Mouse (Mus musculus) small intestine, adult 2 months (tissue): ENCODE measurements around the gene Lhx6. TPM values are rescaled to one million over a fixed set of nuclear protein-coding genes. Genes with fewer than 3 reads are reported as not detected.
"Not testable (repeated sequence)": the region's sequence is repeated elsewhere in the genome, so short reads cannot be mapped to it uniquely, and the experiment has no call there.

Experiments
- H3K27ac ChIP-seq: fragments of 200-500 bp; 2 replicates; pipeline ENCODE4 v1.5.1; 2012; ENCODE audit warnings: low read depth, low read length, control low read depth, inconsistent platforms; ENCODE audit not compliant: insufficient read depth
- H3K27me3 ChIP-seq: fragments of 200-500 bp; 2 replicates; pipeline ENCODE4 v1.6.1; 2012; ENCODE audit warnings: mild to moderate bottlenecking, moderate library complexity, low read length, inconsistent platforms; ENCODE audit not compliant: control insufficient read depth, insufficient read depth
- H3K36me3 ChIP-seq: fragments of 200-500 bp; 2 replicates; pipeline ENCODE4 v1.6.1; 2012; ENCODE audit warnings: mild to moderate bottlenecking, low read length, control low read depth, inconsistent platforms; ENCODE audit not compliant: control insufficient read depth, insufficient read depth
- H3K4me1 ChIP-seq: fragments of 200-500 bp; 2 replicates; pipeline ENCODE4 v1.6.1; 2012; ENCODE audit warnings: low read length, inconsistent platforms, mixed read lengths; ENCODE audit not compliant: control insufficient read depth, insufficient read depth, insufficient read length
- H3K4me3 ChIP-seq: fragments of 200-500 bp; 2 replicates; pipeline ENCODE4 v1.5.1; 2012; ENCODE audit warnings: low read depth, mild to moderate bottlenecking, control low read depth, inconsistent platforms, low read length, moderate library complexity
- CTCF ChIP-seq: fragments of 200-500 bp; IDR thresholded peaks from 2 replicates; pipeline ENCODE4 v1.5.1; 2012; ENCODE audit warnings: low read depth, mild to moderate bottlenecking, control low read depth, inconsistent platforms, low read length, moderate library complexity, mixed read lengths; ENCODE audit not compliant: insufficient replicate concordance, insufficient read length; ENCODE audit errors: extremely low read depth
- POLR2A ChIP-seq: fragments of 200-500 bp; IDR thresholded peaks from 2 replicates; pipeline ENCODE4 v1.6.1; 2012; ENCODE audit warnings: low read depth, mild to moderate bottlenecking, control low read depth, inconsistent platforms, low read length, moderate library complexity
- WGBS: fragments of 180-500 bp; shearing (Covaris S2); methylation state at CpG from one replicate; pipeline ENCODE4 v1.1.7; 2018; 5-methylcytosine and 5-hydroxymethylcytosine counted together
- polyA plus RNA-seq: library from polyadenylated mRNA; depleted of rRNA; stranded (reverse); fragments of >200 nt; gene quantifications from 2 replicates; pipeline ENCODE4 v1.2.3, GENCODE M21; 2012; rRNA removed

The Lhx6 gene
- 0.75 and 1.3 TPM in 2 replicates for polyA plus RNA-seq

GRCm38 (mm10) chr2:36104956-36105741 lies at the start of gene Lhx6:
TSS of gene Lhx6 (minus strand) at chr2:36105408.
- H3K27me3 ChIP-seq: peaks cover 72% of the 10 kb centered on the region
- H3K36me3 ChIP-seq: no peaks in the 10 kb centered on the region
- 2% methylated on average over 57 of the region's 58 CpGs for WGBS
- H3K4me3 ChIP-seq: peak within 1 kb of the TSS; percentile 43
- TF ChIP-seq POLR2A (no peak), CTCF (no peak)
- H3K27ac ChIP-seq: no peak within 1 kb of the TSS
- H3K4me1 ChIP-seq: peaks cover 6% of the 10 kb centered on the region; the same call in 1 of the 2 replicates

GRCm38 (mm10) chr2:36152401-36152800 lies 47.2 kb upstream of the Lhx6 start:
- WGBS: 88% methylated on average over 4 of the region's 4 CpGs
- peaks cover 12% of the 10 kb centered on the region for H3K36me3 ChIP-seq
- not testable (repeated sequence) for H3K4me1 ChIP-seq, H3K27ac ChIP-seq, H3K27me3 ChIP-seq, H3K4me3 ChIP-seq

GRCm38 (mm10) chr2:36148876-36149365 lies 43.7 kb upstream of the Lhx6 start:
- Histone ChIP-seq H3K4me3 (no peak overlapping the region), H3K27me3 (no peaks in the 10 kb centered on the region), H3K4me1 (no peaks in the 10 kb centered on the region), H3K36me3 (peaks cover 9% of the 10 kb centered on the region; the same call in 1 of the 2 replicates), H3K27ac (no peak overlapping the region)
- no peak for TF ChIP-seq POLR2A
- no peak for TF ChIP-seq CTCF
- WGBS: 82% methylated on average over 7 of the region's 7 CpGs

GRCm38 (mm10) chr2:36139096-36139495 lies 33.9 kb upstream of the Lhx6 start:
- H3K27me3 ChIP-seq: no peaks in the 10 kb centered on the region
- TF ChIP-seq CTCF (no peak), POLR2A (no peak)
- no peak overlapping the region for H3K4me3 ChIP-seq
- H3K4me1 ChIP-seq: no peaks in the 10 kb centered on the region; the same call in 1 of the 2 replicates
- peaks cover 5% of the 10 kb centered on the region; the same call in 1 of the 2 replicates for H3K36me3 ChIP-seq
- no peak overlapping the region for H3K27ac ChIP-seq
- 72% methylated on average over 2 of the region's 2 CpGs for WGBS

- H3K27ac ChIP-seq: peak within 1 kb of the TSS; percentile 84
- WGBS: under 1% methylated on average over 50 of the region's 50 CpGs
- no peak for TF ChIP-seq POLR2A
- no peak for TF ChIP-seq CTCF
- peak within 1 kb of the TSS; percentile 91 for H3K4me3 ChIP-seq
- H3K36me3 ChIP-seq: peaks cover 14% of the 10 kb centered on the region
- no peaks in the 10 kb centered on the region; the same call in 1 of the 2 replicates for H3K4me1 ChIP-seq
- H3K27me3 ChIP-seq: no peaks in the 10 kb centered on the region
These were observed 31.2 kb upstream of the Lhx6 start, which contains the start of the genes Mrrf and Rbm18 for GRCm38 (mm10) chr2:36136300-36136941. TSS of gene Mrrf (plus strand) at chr2:36136389. TSS of gene Rbm18 (minus strand) at chr2:36136773.

- peak overlapping the region; percentile 84 for H3K27ac ChIP-seq
These were observed 30.7 kb upstream of the Lhx6 start for GRCm38 (mm10) chr2:36135887-36136286.

GRCm38 (mm10) chr2:36129051-36129450 lies 23.8 kb upstream of the Lhx6 start:
- 92% methylated on average over 3 of the region's 3 CpGs for WGBS
- no peak for TF ChIP-seq CTCF
- no peak for TF ChIP-seq POLR2A
- H3K4me3 ChIP-seq: no peak overlapping the region
- peaks cover 39% of the 10 kb centered on the region for H3K36me3 ChIP-seq
- no peaks in the 10 kb centered on the region for H3K4me1 ChIP-seq
- H3K27ac ChIP-seq: no peak overlapping the region
- H3K27me3 ChIP-seq: no peaks in the 10 kb centered on the region

More at GRCm38 (mm10) chr2:36135887-36136286, 30.7 kb upstream of the Lhx6 start:
- no peaks in the 10 kb centered on the region for H3K27me3 ChIP-seq
- H3K4me1 ChIP-seq: no peaks in the 10 kb centered on the region; the same call in 1 of the 2 replicates
- TF ChIP-seq POLR2A: no peak
- no peak for TF ChIP-seq CTCF
- H3K4me3 ChIP-seq: peak overlapping the region; percentile 91
- under 1% methylated on average over 4 of the region's 4 CpGs for WGBS
- H3K36me3 ChIP-seq: peaks cover 16% of the 10 kb centered on the region
